Mouse (Mus musculus): ENCODE data around the gene Slc6a21.
"Not testable (repeated sequence)": the region's sequence is repeated elsewhere in the genome, so short reads cannot be mapped to it uniquely, and the experiment has no call there.

GRCm38 (mm10) chr7:45255822-45256221 is 21.5 kb upstream of the Slc6a21 start:
- TF ChIP-seq POLR2A (IDR thresholded peaks at IDR 0.05; ENCODE audit: borderline replicate concordance, insufficient read depth, low read length); CTCF (IDR thresholded peaks at IDR 0.05; ENCODE audit: borderline replicate concordance, insufficient read depth, low read depth, low read length): not testable (repeated sequence)

Measured in cerebellum, adult 2 months (tissue).